Mouse (Mus musculus) monocyte, adult 2 months (primary cell): ENCODE measurements around the gene Frmd4b.
A peak's percentile ranks its signal among the peaks of the same experiment; 100 is the strongest.
"Not testable (repeated sequence)": the region's sequence is repeated elsewhere in the genome, so short reads cannot be mapped to it uniquely, and the experiment has no call there.

Source experiments
- DNase-seq, 2 experiments: peaks; one replicate each; pipeline ENCODE4 v3.0.0; 2022; ENCODE audit warnings: low spot score in 2 of 2, low read depth in 1 of 2

The Frmd4b gene

GRCm38 (mm10) chr6:97267132-97267531 is 350.2 kb downstream of the Frmd4b start:
- DNase-seq = no peak

GRCm38 (mm10) chr6:97266661-97267060 is 350.7 kb downstream of the Frmd4b start:
- no peak for DNase-seq

- no peak for DNase-seq
Measured at GRCm38 (mm10) chr6:97265705-97266104, 351.6 kb downstream of the Frmd4b start.

- DNase-seq = no peak
Measured at GRCm38 (mm10) chr6:97265240-97265639, 352.1 kb downstream of the Frmd4b start.

GRCm38 (mm10) chr6:97263750-97264149 is 353.6 kb downstream of the Frmd4b start:
- not testable (repeated sequence) for DNase-seq

- DNase-seq = no peak
Measured at GRCm38 (mm10) chr6:97262229-97262628, 355.1 kb downstream of the Frmd4b start.

- DNase-seq = not testable (repeated sequence)
Measured at GRCm38 (mm10) chr6:97259926-97260325, 357.4 kb downstream of the Frmd4b start.

- no peak for DNase-seq
Measured at GRCm38 (mm10) chr6:97258489-97258888, 358.9 kb downstream of the Frmd4b start.

GRCm38 (mm10) chr6:97252711-97253221 is 364.6 kb downstream of the Frmd4b start, which contains the start of gene Lmod3:
Gene Lmod3, minus strand, starts transcription at chr6:97252759.
- DNase-seq = no peak

GRCm38 (mm10) chr6:97252086-97252485 is 365.3 kb downstream of the Frmd4b start:
- DNase-seq = no peak

- peak in 1 of 2 experiments; percentile 10 for DNase-seq
Measured at GRCm38 (mm10) chr6:97250966-97251365, 366.4 kb downstream of the Frmd4b start.

GRCm38 (mm10) chr6:97245200-97245599 is 372.1 kb downstream of the Frmd4b start:
- DNase-seq = no peak

GRCm38 (mm10) chr6:97242522-97242921 is 374.8 kb downstream of the Frmd4b start:
- DNase-seq = no peak

- DNase-seq = no peak
Measured at GRCm38 (mm10) chr6:97240092-97240491, 377.2 kb downstream of the Frmd4b start.

- DNase-seq = no peak
Measured at GRCm38 (mm10) chr6:97239360-97239759, 378.0 kb downstream of the Frmd4b start.
